Mouse (Mus musculus) G1E (cell line): ENCODE results near the gene Arf6. TPM values are rescaled to one million over a fixed set of nuclear protein-coding genes. Genes with fewer than 3 reads are reported as not detected.
"Not testable (repeated sequence)": the region's sequence is repeated elsewhere in the genome, so short reads cannot be mapped to it uniquely, and the experiment has no call there.

ENCODE experiments used
- ATAC-seq: 2 replicates; pipeline ENCODE4 v1.8.0; 2016; ENCODE audit warnings: mild to moderate bottlenecking; ENCODE audit not compliant: insufficient number of reproducible peaks, poor library complexity, low FRiP score, severe bottlenecking; ENCODE audit errors: extremely low read depth
- DNase-seq: peaks from one replicate; pipeline ENCODE4 v3.0.0; 2012; ENCODE audit warnings: low spot score
- H3K27me3 ChIP-seq: 2 replicates; pipeline ENCODE4 v1.6.1; 2012; ENCODE audit warnings: mild to moderate bottlenecking, low read length, inconsistent platforms; ENCODE audit not compliant: insufficient read depth
- H3K36me3 ChIP-seq: replicated peaks from 2 replicates; pipeline ENCODE3; 2012; ENCODE audit warnings: mild to moderate bottlenecking, inconsistent platforms
- H3K4me1 ChIP-seq: 2 replicates; pipeline ENCODE4 v1.6.1; 2012; ENCODE audit warnings: low read depth, low read length, inconsistent platforms, mixed read lengths; ENCODE audit not compliant: insufficient read depth
- H3K4me3 ChIP-seq: 2 replicates; pipeline ENCODE4 v1.5.1; 2012; ENCODE audit warnings: low read depth, mild to moderate bottlenecking, inconsistent platforms, low read length, moderate library complexity, mixed read lengths
- H3K9me3 ChIP-seq: replicated peaks from 2 replicates; pipeline ENCODE4 v1.6.1; 2012; ENCODE audit warnings: inconsistent platforms
- CTCF ChIP-seq: IDR thresholded peaks from 2 replicates; pipeline ENCODE4 v1.5.1; 2012; ENCODE audit warnings: low read depth, low read length, inconsistent platforms, mixed read lengths
- GATA1 ChIP-seq: IDR thresholded peaks from 2 replicates; pipeline ENCODE4 v1.6.1; 2012; ENCODE audit warnings: borderline replicate concordance, low read length, inconsistent platforms, mixed read lengths
- GATA2 ChIP-seq: IDR thresholded peaks from 2 replicates; pipeline ENCODE4 v1.6.1; 2012; ENCODE audit warnings: low read depth, low read length, inconsistent platforms, borderline replicate concordance
- POLR2AphosphoS5 ChIP-seq: IDR thresholded peaks from 2 replicates; pipeline ENCODE4 v1.6.1; 2012; ENCODE audit warnings: low read depth, low read length, inconsistent platforms; ENCODE audit not compliant: insufficient replicate concordance
- TAL1 ChIP-seq: conservative IDR thresholded peaks from 2 replicates; pipeline ENCODE4 v1.6.1; 2012; ENCODE audit warnings: low read depth, low read length, inconsistent platforms, mixed read lengths
- polyA plus RNA-seq: library from polyadenylated mRNA; stranded (reverse); fragments of >175 nt; gene quantifications from 2 replicates; pipeline ENCODE4 v1.2.3, GENCODE M21; 2012
- total RNA-seq, 2 experiments: library from RNA; stranded (forward) in 1 of 2; stranded (reverse) in 1 of 2; fragments of 200-1000 nt in 1 of 2; fragments of >200 nt in 1 of 2; fragmentation: Nextera tagmentation in 1 of 2; gene quantifications; 2 replicates each; pipeline ENCODE4 v1.2.3; 2014 to 2017

The Arf6 gene
- total and polyA plus RNA-seq, 3 experiments, result 123 to 373 (median 179) TPM

- no peak for TF ChIP-seq CTCF
- TF ChIP-seq GATA1, result no peak
- no peak for TF ChIP-seq POLR2AphosphoS5
- TF ChIP-seq TAL1, result no peak
- TF ChIP-seq GATA2, result no peak
- ATAC-seq (peak; percentile 52), DNase-seq (peak; percentile 91)
- Histone ChIP-seq H3K4me1 (peaks cover 18% of the 10 kb centered on the region), H3K9me3 (no peaks in the 10 kb centered on the region), H3K36me3 (peaks cover 38% of the 10 kb centered on the region), H3K27me3 (no peaks in the 10 kb centered on the region), H3K4me3 (peak within 1 kb of the TSS; percentile 91)
These were observed 15.2 kb upstream of the Arf6 start, which contains the start of gene Nemf for GRCm38 (mm10) chr12:69356546-69357299. Nemf (minus strand) TSS chr12:69357165.

GRCm38 (mm10) chr12:69357300-69357646, 14.7 kb upstream of the Arf6 start:
- peak overlapping the region; percentile 91 for H3K4me3 ChIP-seq
- peaks cover 33% of the 10 kb centered on the region for H3K36me3 ChIP-seq
- peaks cover 24% of the 10 kb centered on the region for H3K4me1 ChIP-seq
- no peaks in the 10 kb centered on the region for H3K9me3 ChIP-seq
- H3K27me3 ChIP-seq, result no peaks in the 10 kb centered on the region
- ATAC-seq, result no peak
- TF ChIP-seq CTCF (no peak), TAL1 (no peak), POLR2AphosphoS5 (no peak), GATA1 (no peak), GATA2 (no peak)
- peak; percentile 44 for DNase-seq

- Histone ChIP-seq H3K9me3 (no peaks in the 10 kb centered on the region), H3K27me3 (no peaks in the 10 kb centered on the region), H3K4me3 (no peak overlapping the region), H3K4me1 (peaks cover 37% of the 10 kb centered on the region), H3K36me3 (peaks cover 1% of the 10 kb centered on the region)
- ATAC-seq, result no peak
- DNase-seq, result no peak
- TF ChIP-seq GATA2, result no peak
- TF ChIP-seq GATA1, result no peak
- peak; percentile 94 for TF ChIP-seq CTCF
These were observed 11.3 kb upstream of the Arf6 start for GRCm38 (mm10) chr12:69360655-69360996.

- peak; percentile 41; the same call in 1 of the 2 replicates for TF ChIP-seq POLR2AphosphoS5
- not testable (repeated sequence) for H3K36me3 ChIP-seq, H3K27me3 ChIP-seq, H3K9me3 ChIP-seq
- peak; percentile 82 for DNase-seq
- peak overlapping the region; percentile 67 for H3K4me3 ChIP-seq
- H3K4me1 ChIP-seq, result peaks cover 38% of the 10 kb centered on the region
- peak; percentile 74 for ATAC-seq
These were observed 10.7 kb upstream of the Arf6 start for GRCm38 (mm10) chr12:69360997-69361899.

GRCm38 (mm10) chr12:69361919-69362318, 10.0 kb upstream of the Arf6 start:
- Histone ChIP-seq H3K4me3 (peak overlapping the region; percentile 67), H3K27me3 (no peaks in the 10 kb centered on the region), H3K9me3 (no peaks in the 10 kb centered on the region), H3K36me3 (no peaks in the 10 kb centered on the region), H3K4me1 (peaks cover 38% of the 10 kb centered on the region)
- DNase-seq (no peak), ATAC-seq (no peak)
- TF ChIP-seq POLR2AphosphoS5 (no peak), GATA1 (no peak)

GRCm38 (mm10) chr12:69362388-69362787, 9.6 kb upstream of the Arf6 start:
- ATAC-seq, result peak; percentile 43
- H3K4me3 ChIP-seq, result peak overlapping the region; percentile 67
- no peaks in the 10 kb centered on the region for H3K27me3 ChIP-seq
- peak; percentile 81 for DNase-seq
- H3K4me1 ChIP-seq, result peaks cover 36% of the 10 kb centered on the region
- TF ChIP-seq GATA1, result no peak
- no peak for TF ChIP-seq POLR2AphosphoS5
- TF ChIP-seq CTCF, result no peak
- no peak for TF ChIP-seq TAL1
- no peak for TF ChIP-seq GATA2
- no peaks in the 10 kb centered on the region for H3K36me3 ChIP-seq
- no peaks in the 10 kb centered on the region for H3K9me3 ChIP-seq

- not testable (repeated sequence) for H3K4me3 ChIP-seq, H3K27me3 ChIP-seq, ATAC-seq, H3K9me3 ChIP-seq, H3K36me3 ChIP-seq, DNase-seq
- H3K4me1 ChIP-seq, result peaks cover 35% of the 10 kb centered on the region
These were observed 8.8 kb upstream of the Arf6 start for GRCm38 (mm10) chr12:69363110-69363509.
